Mouse (Mus musculus) T-helper 17 cell (primary cell): ENCODE measurements at regions not wholly inside any gene's neighbourhood (a gene's known extent, or its start where the extent isn't known, plus 50 kb on each side); places are given as distances from the start of the nearest gene placed in this dataset.

ENCODE experiments used
- in situ Hi-C, 2 experiments: fragments of 300-600 bp; cut with MboI, MseI; formaldehyde crosslinking; loops; 1 replicate in 1 of 2; 2 replicates in 1 of 2; pipeline ENCODE4 v1.15.1; 2025; ENCODE audit warnings: high pct_unique_total_duplicates in 2 of 2

DNA sequence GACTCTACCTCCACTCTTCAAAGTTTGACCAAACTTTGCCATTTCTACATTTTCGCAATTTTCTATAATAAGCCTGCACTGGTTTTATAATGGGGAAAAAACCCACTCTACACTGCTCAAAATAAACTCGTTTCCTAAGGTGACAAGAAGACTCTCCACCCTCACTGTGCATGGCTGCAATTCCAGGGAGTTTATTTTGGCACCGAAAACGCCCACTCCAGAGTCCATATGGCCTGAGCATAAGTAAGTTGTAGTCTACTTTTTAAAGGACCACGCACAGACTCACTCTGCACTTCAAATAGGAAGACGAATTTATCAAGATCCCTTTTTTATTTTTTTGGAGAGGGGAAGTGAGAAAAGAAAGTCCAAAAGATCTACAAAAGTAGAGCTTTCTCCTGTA is 219.4 kb downstream of the Pdcd6ip start:
- in situ Hi-C loops = no loop called here

GRCm38 (mm10) chr9:113486494-113487081 is 221.5 kb downstream of the Pdcd6ip start:
- in situ Hi-C loops = no loop called here

- in situ Hi-C loops = no loop called here
Observed at GRCm38 (mm10) chr9:113479897-113480296, 228.2 kb downstream of the Pdcd6ip start.

DNA sequence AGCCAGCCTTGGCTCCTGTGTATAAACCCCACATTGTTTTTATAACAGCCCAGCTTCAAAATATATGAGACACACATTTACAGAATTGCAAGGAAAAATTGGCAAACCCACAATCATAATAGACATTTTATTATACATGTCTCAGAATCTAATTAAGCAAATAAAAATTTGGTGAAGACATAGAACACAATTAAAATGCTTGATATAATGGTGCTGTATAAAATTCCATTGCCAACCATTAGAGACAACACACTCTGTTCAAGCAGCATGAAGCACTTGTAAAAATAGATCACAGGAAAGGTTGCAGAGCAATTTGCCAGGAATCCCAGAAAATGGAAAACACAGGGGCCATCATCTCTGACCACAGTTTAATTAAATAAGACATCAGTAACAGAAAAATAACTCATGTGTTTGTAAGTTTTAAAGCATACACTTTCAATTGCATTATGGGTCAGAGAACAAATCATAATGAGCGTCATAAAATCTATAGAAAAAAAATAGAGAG is 229.2 kb downstream of the Pdcd6ip start:
- in situ Hi-C loops = no loop called here

GRCm38 (mm10) chr9:113471781-113472180 is 236.3 kb downstream of the Pdcd6ip start:
- in situ Hi-C loops = no loop called here

GRCm38 (mm10) chr9:113462888-113463287 is 245.2 kb downstream of the Pdcd6ip start:
- in situ Hi-C loops = no loop called here

DNA sequence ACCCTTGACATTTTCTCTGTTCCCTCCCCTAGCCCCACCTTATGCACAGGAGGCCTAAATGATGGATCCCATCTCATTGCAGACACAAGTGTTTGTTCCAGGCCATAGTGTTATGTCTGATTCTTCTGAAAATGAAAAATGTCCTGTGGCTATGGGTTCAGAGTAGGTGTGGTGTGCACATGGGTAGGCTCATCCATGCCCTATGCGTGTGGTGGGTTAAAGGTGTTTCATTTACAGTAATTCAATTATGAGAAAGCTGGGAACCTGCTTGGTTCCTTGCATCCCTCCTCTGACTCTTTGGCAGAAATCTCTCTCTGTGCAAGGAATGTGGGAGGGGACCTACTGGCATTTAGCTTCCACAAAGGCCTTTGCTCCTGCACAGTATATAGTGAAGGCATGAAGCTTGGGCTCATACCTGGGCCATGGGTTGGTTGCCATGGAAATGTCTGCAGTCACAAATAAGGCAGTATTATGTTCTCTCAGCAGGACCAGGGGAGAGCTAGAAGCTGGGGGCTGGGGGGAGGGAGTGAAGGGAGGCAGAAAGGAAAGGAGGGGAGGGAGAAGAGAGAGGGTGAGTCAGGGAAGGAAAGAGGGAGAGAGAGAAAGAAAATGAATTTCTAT is 245.7 kb downstream of the Pdcd6ip start:
- in situ Hi-C loops = no loop called here

- in situ Hi-C loops = no loop called here
Observed at GRCm38 (mm10) chr9:113459885-113460284, 248.2 kb downstream of the Pdcd6ip start.

- in situ Hi-C loops = no loop called here
Observed at GRCm38 (mm10) chr9:113459221-113459620, 248.8 kb downstream of the Pdcd6ip start.

DNA sequence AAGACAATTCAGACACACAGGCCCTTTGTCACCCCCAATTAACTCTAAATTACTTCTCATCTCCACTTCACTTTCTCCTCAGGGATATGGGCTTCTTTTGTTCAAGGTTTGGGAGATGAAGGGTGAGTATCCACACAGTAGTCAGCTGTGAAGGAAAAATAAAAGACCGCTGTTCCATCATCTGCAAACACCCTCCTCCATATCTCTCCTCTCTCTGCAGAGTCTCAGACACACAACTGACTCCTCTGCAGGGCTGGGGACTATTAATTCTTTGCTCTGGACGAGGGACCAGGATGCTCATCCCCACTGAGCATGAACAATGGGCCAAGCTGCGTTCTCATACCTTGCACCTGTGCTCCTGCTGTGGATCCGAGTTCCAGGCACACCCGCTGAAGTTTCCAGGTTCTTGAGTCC is 249.3 kb downstream of the Pdcd6ip start:
- in situ Hi-C loops = no loop called here

GRCm38 (mm10) chr9:113457169-113457850 is 250.7 kb downstream of the Pdcd6ip start:
- in situ Hi-C loops = no loop called here

DNA sequence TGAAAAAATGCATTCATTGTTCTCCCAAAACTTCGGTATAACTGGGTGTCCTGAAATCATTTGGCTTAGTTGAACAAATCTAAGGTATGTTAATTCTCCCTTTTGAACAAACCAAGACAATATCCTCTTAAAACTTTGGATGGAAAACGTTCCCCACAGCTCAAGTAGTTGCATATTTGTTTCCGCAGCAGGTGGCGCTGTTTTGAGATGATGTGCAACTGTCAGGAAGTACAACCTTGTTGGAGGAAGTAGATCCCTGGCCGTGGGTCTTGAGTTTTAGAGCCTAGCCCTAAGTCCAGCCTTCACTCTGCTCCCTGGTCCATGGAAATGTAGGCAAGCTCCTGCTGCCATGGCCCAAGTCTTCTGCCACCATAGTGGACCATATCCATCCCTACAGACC is 252.5 kb downstream of the Pdcd6ip start:
- in situ Hi-C loops = no loop called here

- in situ Hi-C loops = no loop called here
Observed at GRCm38 (mm10) chr9:113453231-113453630, 254.8 kb downstream of the Pdcd6ip start.

DNA sequence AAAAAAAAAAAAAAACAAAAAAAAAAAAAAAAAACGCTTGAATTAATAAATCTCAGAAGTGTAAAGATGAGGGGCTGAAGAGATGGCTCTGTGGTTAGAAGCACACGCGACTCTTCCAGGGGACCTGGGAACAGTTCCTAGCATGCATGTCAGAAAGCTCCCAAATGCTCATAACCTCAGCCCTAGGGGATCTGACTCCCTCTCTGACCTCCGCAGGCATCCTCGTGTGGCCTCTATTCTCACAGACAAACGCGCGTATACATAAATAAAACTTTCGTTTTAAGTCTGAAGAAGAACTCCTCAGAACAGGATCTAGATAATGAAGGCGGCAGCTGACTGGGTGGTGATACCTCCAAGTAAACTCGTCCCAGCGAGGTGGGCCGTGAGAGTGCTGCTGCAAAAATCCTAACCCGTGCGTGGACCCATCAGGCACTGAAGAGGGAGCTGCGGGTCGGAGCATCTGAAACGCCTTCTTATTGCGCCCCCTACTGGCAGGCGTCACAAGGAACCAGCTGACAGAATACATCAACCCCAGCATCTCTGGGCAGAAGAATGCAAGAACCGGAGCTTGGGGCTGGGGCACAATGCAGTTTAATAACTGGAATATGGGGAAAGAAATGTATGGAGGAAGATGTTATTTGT is 266.2 kb downstream of the Pdcd6ip start:
- in situ Hi-C loops = loop anchor here in 1 of 2 experiments (5.0 kb wide), 1 partner anchor 200 kb away; no protein-coding TSS in a partner anchor

DNA sequence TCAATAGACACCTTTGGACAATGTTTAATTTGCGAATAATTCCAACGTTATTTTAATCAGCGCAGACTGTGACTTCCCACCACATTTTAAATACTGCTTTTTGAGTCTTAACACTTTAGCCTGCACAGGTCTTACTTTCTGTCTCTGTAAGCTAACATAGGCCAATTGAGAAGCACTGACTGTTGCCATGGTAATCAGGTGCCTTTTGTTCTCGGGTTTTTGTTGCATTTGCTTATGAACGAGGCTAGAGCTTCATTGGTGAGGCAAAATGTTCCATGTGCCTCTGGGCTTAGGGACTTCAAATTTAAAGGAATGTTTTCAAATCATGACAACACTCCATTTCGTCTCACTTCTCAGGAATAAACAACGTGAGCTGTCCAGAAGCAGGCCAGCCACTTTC is 269.7 kb downstream of the Pdcd6ip start:
- in situ Hi-C loops = loop anchor here in 1 of 2 experiments (10.0 kb wide), 1 partner anchor 1076 kb away; the partner anchor contains the start of gene C130032M10Rik

DNA sequence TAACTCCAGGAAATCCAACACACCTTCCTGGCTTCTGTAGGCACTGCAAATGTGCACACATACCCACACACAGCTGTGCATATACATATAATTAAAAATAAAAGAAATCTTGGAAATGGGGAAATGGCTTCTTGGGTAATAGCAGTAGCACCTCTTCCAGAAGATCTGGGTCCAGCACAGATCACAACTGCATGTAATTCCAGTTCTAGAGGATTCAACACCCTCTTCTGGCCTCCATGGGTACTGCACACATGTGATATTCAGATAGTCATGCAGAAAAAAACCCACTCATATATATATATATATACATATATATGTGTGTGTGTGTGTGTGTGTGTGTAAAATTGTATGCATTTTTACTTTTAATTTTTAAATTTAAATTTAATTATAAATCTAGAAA is 272.1 kb downstream of the Pdcd6ip start:
- in situ Hi-C loops = loop anchor here in 1 of 2 experiments (10.0 kb wide), 1 partner anchor 1079 kb away; the partner anchor contains the start of gene C130032M10Rik

GRCm38 (mm10) chr9:113433424-113433823 is 274.6 kb downstream of the Pdcd6ip start:
- in situ Hi-C loops = loop anchor here in 1 of 2 experiments (10.0 kb wide), 1 partner anchor 1081 kb away; the partner anchor contains the start of gene C130032M10Rik

GRCm38 (mm10) chr9:113432601-113433179 is 275.4 kb downstream of the Pdcd6ip start:
- in situ Hi-C loops = loop anchor here in 1 of 2 experiments (10.0 kb wide), 1 partner anchor 1082 kb away; the partner anchor contains the start of gene C130032M10Rik

DNA sequence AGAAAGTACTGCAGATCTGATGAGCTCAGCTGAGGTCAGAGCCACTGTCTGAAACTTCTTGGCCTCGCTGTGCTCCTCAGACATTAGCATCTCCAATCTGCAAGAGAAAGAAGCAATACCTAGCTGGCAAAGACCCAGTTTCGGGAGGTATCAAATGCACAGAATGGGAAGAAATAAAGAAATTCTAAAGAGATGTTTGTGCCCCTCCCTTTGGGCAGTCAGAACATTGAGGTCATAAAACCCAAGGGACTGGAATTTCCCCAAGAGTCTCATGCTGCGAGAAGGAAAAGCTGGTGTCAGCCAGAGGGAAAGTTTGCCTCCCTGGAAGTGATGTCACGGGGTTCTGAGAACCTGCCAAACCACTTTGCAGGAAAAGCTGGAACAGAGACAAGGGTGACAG is 277.6 kb downstream of the Pdcd6ip start:
- in situ Hi-C loops = loop anchor here in 1 of 2 experiments (10.0 kb wide), 1 partner anchor 1084 kb away; the partner anchor contains the start of gene C130032M10Rik

DNA sequence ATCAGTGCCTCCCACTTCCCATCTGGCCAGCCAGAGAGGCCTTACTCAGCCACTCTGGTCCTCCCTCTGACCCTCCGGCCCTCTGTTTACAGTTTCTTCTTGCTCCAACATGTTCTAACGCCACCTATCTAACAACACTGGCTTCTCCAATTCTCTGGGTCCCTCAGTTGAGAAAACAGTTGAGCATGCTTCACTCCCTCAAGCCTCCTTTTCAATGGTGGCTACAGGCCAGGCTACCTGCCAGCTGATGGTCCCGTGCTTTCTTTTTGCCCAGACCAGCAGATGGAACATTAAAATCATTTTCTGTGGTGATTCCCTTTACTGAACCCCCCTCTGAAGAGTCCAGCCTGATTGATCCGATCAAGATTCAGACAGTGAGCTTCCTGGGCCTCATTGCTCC is 280.8 kb downstream of the Pdcd6ip start:
- in situ Hi-C loops = no loop called here

GRCm38 (mm10) chr9:113426324-113426723 is 281.7 kb downstream of the Pdcd6ip start:
- in situ Hi-C loops = no loop called here
